Comparison of ENCODE assay signal across 8 mouse cellular contexts in genomic region chr6:136468974-136469792, GRCm38 (mm10). TPM values are rescaled to one million over a fixed set of nuclear protein-coding genes. Genes with fewer than 3 reads are reported as not detected.
A peak's percentile ranks its signal among the peaks of the same experiment; 100 is the strongest.
DNase-seq lines count a peak whose midpoint lies in the region; ATAC-seq and TF ChIP-seq lines count a peak whose summit lies in the region.

No protein-coding gene starts in this region.

- H3K4me1 ChIP-seq in lung, embryonic 14.5 days (ENCODE audit: insufficient read depth): peaks cover 35% of the 10 kb centered on the region
- peaks cover 27% of the 10 kb centered on the region for H3K4me1 ChIP-seq in forebrain, embryonic 16.5 days (replicated peaks; ENCODE audit: control insufficient read depth, insufficient read depth, low read length)
- H3K4me1 ChIP-seq in limb, embryonic 11.5 days (ENCODE audit: control insufficient read depth, insufficient read depth, low read length): peaks cover 5% of the 10 kb centered on the region; the same call in 1 of the 2 replicates
- H3K4me1 ChIP-seq in olfactory bulb, adult 2 months (ENCODE audit: control insufficient read depth, insufficient read depth, low read length): peaks cover 30% of the 10 kb centered on the region

- H3K4me2 ChIP-seq in lung, embryonic 14.5 days: peak overlapping the region; percentile 8; the same call in 1 of the 2 replicates
- no peak overlapping the region for H3K4me2 ChIP-seq in forebrain, embryonic 16.5 days (ENCODE audit: low read length)
- H3K4me2 ChIP-seq in limb, embryonic 11.5 days (ENCODE audit: low read depth, severe bottlenecking): no peak overlapping the region

- TF ChIP-seq POLR2A in olfactory bulb, adult 2 months (IDR thresholded peaks at IDR 0.05; ENCODE audit: insufficient read depth, low read depth, low read length): no peak

- peak; percentile 64 to 78 for DNase-seq in adrenal gland, adult (ENCODE audit: inconsistent age in 2 of 2, low spot score in 1 of 2)
- no peak for DNase-seq in adrenal gland, postnatal 4 days (ENCODE audit: low spot score in 2 of 2)
- DNase-seq in lung, embryonic 14.5 days: peak; percentile 67
- no peak for DNase-seq in lung, postnatal 36 days
- no peak for DNase-seq in limb, embryonic 11.5 days (ENCODE audit: low spot score)
- DNase-seq in spleen, adult 12 weeks (ENCODE audit: low spot score): no peak

- H3K27ac ChIP-seq in lung, embryonic 14.5 days (ENCODE audit: low read depth): peak overlapping the region; percentile 96
- peak overlapping the region; percentile 97 for H3K27ac ChIP-seq in forebrain, embryonic 16.5 days (ENCODE audit: low read length)
- H3K27ac ChIP-seq in limb, embryonic 11.5 days (replicated peaks; ENCODE audit: low read depth, low read length): peak overlapping the region; percentile 98
- H3K27ac ChIP-seq in olfactory bulb, adult 2 months (ENCODE audit: insufficient read depth, low read depth, low read length): peak overlapping the region; percentile 91

- H3K4me3 ChIP-seq in lung, embryonic 14.5 days (ENCODE audit: low read depth, low read length): no peak overlapping the region
- H3K4me3 ChIP-seq in forebrain, embryonic 16.5 days (replicated peaks; ENCODE audit: low read length): no peak overlapping the region
- no peak overlapping the region for H3K4me3 ChIP-seq in limb, embryonic 11.5 days (ENCODE audit: low read depth, low read length)
- no peak overlapping the region for H3K4me3 ChIP-seq in olfactory bulb, adult 2 months (ENCODE audit: insufficient read depth, low read depth, low read length)

- 14% methylated on average over 12 of the region's 12 CpGs for WGBS in lung, embryonic 14.5 days
- 25% methylated on average over 12 of the region's 12 CpGs for WGBS in forebrain, embryonic 16.5 days
- WGBS in limb, embryonic 11.5 days: 19% methylated on average over 12 of the region's 12 CpGs
- 44% methylated on average over 12 of the region's 12 CpGs for WGBS in olfactory bulb, adult 2 months

- H3K9me3 ChIP-seq in lung, embryonic 14.5 days (ENCODE audit: low read depth, low read length): 0 out of 2 replicates have a peak, but pooled peaks cover 4% of the 10 kb centered on the region
- no peaks in the 10 kb centered on the region for H3K9me3 ChIP-seq in forebrain, embryonic 16.5 days (ENCODE audit: control insufficient read depth, low read length)
- no peaks in the 10 kb centered on the region for H3K9me3 ChIP-seq in limb, embryonic 11.5 days (ENCODE audit: control insufficient read depth, low read length)

- no peaks in the 10 kb centered on the region for H3K27me3 ChIP-seq in lung, embryonic 14.5 days (ENCODE audit: insufficient read depth, low read length)
- H3K27me3 ChIP-seq in forebrain, embryonic 16.5 days (replicated peaks; ENCODE audit: control insufficient read depth, insufficient read depth, low read length): no peaks in the 10 kb centered on the region
- H3K27me3 ChIP-seq in limb, embryonic 11.5 days (ENCODE audit: control insufficient read depth, insufficient read depth, low read length): no peaks in the 10 kb centered on the region

- H3K36me3 ChIP-seq in lung, embryonic 14.5 days (ENCODE audit: insufficient read depth): no peaks in the 10 kb centered on the region
- H3K36me3 ChIP-seq in forebrain, embryonic 16.5 days (ENCODE audit: control insufficient read depth, insufficient read depth): no peaks in the 10 kb centered on the region
- H3K36me3 ChIP-seq in limb, embryonic 11.5 days (ENCODE audit: control insufficient read depth, insufficient read depth, low read length): no peaks in the 10 kb centered on the region

- H3K9ac ChIP-seq in lung, embryonic 14.5 days: no peak overlapping the region
- no peak overlapping the region for H3K9ac ChIP-seq in forebrain, embryonic 16.5 days (replicated peaks; ENCODE audit: low read depth, low read length)
- H3K9ac ChIP-seq in limb, embryonic 11.5 days (ENCODE audit: low read length): no peak overlapping the region

- TF ChIP-seq CTCF in lung, embryonic 14.5 days (IDR thresholded peaks at IDR 0.05; ENCODE audit: low read depth): no peak
- no peak for TF ChIP-seq CTCF in olfactory bulb, adult 2 months (IDR thresholded peaks at IDR 0.05; ENCODE audit: insufficient read depth, low read depth, low read length)

- ATAC-seq in lung, embryonic 14.5 days (ENCODE audit: insufficient read depth): peak; percentile 10
- ATAC-seq in forebrain, embryonic 16.5 days: no peak
- ATAC-seq in limb, embryonic 11.5 days (ENCODE audit: insufficient number of reproducible peaks, low FRiP score, low TSS enrichment, low read depth): no peak

RNA-seq across cellular contexts. Expression of gene Atf7ip, which starts 36.8 kb away (rescaled TPM):
- 100 to 1,000 TPM; 119 to 123 TPM for total RNA-seq in adrenal gland, postnatal 4 days (2021)
- 48.3 and 56.1 TPM in 2 replicates for polyA plus RNA-seq in lung, embryonic 14.5 days (2014; fragmentation: Nextera tagmentation; extraction: Ambion mirVana)
- 49.2 and 50.9 TPM in 2 replicates for polyA plus RNA-seq in forebrain, embryonic 16.5 days (2015; fragmentation: Nextera tagmentation; extraction: Ambion mirVana)
- 49.8 and 60.1 TPM in 2 replicates for polyA plus RNA-seq in limb, embryonic 11.5 days (2014; fragmentation: Nextera tagmentation; extraction: Ambion mirVana)
- polyA plus RNA-seq in olfactory bulb, adult 2 months (2012; ENCODE audit: insufficient read depth, insufficient read length, low replicate concordance, missing spikeins): 143 TPM in 1 of 2 replicates, not detected in the other

RNA-seq across cellular contexts. Expression of gene E330021D16Rik, which starts 53.8 kb away (rescaled TPM):
- under 1 TPM in 1 of 2 experiments, not detected in 1; 0.73 TPM for total RNA-seq in adrenal gland, postnatal 4 days (2021)
- not detected in 2 replicates for polyA plus RNA-seq in lung, embryonic 14.5 days (2014; fragmentation: Nextera tagmentation; extraction: Ambion mirVana)
- polyA plus RNA-seq in forebrain, embryonic 16.5 days (2015; fragmentation: Nextera tagmentation; extraction: Ambion mirVana): not detected in 2 replicates
- not detected in 2 replicates for polyA plus RNA-seq in limb, embryonic 11.5 days (2014; fragmentation: Nextera tagmentation; extraction: Ambion mirVana)
- not detected in 2 replicates for polyA plus RNA-seq in olfactory bulb, adult 2 months (2012; ENCODE audit: insufficient read depth, insufficient read length, low replicate concordance, missing spikeins)

Comparison
In these comparisons a context has a peak if more than half of its experiments do, and no peak if none do; other contexts are left out.
1. DNase-seq: peak in adrenal gland, adult (2 of 2) and lung, embryonic 14.5 days (single experiment); none in adrenal gland, postnatal 4 days (0 of 2), lung, postnatal 36 days (single experiment), limb, embryonic 11.5 days (single experiment) and spleen, adult 12 weeks (single experiment).
2. Peak in every context shown above with its lines, with median percentiles within 50 percentile points of each other: H3K27ac ChIP-seq.